Mouse (Mus musculus): ENCODE measurements around the gene Fscn1.

Fscn1 gene

DNA sequence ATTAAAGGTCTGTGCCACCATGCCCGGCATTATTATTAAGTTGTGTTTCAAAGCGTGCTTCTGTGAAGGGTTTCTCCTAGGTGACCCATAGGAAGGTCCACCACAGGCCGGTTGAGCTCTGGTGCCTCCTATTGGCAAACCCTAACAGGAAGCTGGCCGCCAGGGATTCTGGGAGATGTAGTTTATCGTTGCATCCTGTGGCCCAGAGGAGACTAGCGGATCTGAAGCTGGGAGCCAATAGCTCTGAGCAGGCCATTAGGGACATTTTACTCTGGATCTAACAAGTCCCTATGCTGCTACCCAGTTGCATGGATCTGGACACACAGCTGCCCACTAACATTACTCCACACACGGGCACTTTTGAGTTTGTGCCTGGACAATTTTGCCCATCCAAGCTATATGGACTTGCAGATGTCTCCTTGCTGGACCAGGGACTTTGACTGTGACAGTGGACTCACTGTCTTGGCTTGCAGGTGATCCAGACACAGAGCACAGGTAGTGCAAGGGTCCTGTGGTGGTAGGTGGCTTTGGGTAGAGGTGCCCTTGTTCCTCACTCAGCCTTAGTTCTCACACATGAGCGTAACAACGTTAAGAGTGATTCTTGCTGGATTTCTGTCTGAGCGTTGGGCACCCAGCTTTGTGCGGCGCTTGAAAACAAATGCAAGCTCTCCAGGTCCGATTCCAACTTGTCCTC, 24.4 kb upstream of the Fscn1 start:
- peak; percentile 83 for DNase-seq (ENCODE audit: extremely low spot score, low spot score)

DNA sequence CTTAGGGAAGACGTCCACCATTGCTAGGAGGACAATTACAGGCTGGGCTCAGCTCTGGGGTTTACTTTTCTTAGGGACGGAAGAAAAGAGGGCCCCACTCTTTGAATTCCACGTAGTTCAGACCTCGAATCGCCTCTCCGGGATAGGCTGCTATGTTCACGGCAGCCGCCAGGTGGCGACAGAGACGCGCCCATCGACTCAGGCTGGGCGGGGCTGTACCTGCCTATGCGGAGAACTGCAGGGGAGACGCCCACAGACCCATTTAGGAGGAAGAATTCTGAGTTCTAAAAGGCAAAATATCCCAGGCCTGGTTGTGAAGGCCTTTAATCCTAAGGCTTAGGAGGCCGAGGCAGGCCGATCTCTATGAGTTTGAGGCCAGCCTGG, 23.8 kb upstream of the Fscn1 start:
- DNase-seq (ENCODE audit: extremely low spot score, low spot score), result peak; percentile 92

DNA sequence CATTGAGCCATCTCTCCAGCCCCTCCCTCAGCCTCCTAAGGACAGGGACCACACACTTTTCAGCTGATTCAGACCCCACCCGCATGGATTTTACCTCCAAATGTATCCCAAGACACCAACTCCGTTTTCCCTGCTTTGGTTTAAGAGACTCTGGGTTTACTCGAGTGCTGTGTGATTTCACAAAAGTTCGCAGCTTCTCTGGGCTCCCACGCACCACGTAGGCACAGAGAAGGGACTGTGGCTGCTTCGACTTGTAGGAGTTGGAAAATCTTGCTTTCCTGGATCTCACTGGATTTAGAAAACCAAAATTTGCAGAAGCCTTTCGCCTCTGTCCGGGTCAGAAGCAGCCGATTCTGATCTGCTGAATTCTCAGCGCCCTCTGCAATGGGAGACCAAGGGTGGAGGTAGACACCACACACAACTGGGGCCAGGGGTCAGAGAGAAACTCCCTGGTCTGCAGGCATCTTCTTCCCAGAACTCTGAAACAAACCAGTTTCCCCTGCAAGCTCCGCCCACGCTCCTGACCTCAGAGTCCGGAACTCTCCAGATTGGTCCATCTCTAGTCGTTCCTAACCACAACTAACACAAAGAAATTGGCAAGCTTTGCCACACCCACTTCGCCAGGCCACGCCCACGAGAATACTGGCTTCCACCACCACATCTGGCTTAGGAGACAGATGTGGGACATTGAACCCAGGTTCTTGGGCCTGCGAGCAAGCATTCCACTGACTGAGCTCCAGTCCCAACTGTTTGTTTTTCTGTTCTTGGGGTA, 22.0 kb upstream of the Fscn1 start:
- peak; percentile 33 for DNase-seq (ENCODE audit: extremely low spot score, low spot score)

DNA sequence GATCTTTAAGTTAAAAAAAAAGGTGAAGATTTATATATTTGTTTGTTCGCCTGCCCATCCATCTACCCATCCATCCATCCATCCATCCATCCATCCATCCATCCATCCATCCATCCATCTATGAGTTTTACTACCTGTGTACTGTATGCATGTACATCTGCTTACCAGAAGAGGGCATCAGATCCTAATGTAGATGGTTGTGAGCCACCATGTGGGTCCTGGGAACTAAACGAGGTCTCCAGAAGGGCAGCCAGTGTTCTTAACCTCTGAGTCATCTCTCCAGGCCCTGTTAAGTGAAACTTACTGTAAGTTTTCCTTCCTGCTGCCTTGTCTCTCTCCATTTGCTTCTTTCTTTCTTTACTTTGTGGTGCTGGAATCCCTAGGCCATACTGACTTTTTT, 19.8 kb upstream of the Fscn1 start:
- no peak for DNase-seq (ENCODE audit: extremely low spot score, low spot score)

- DNase-seq (ENCODE audit: extremely low spot score, low spot score), result no peak
These were observed 15.0 kb upstream of the Fscn1 start for GRCm38 (mm10) chr5:142944979-142945682.

- no peak for DNase-seq (ENCODE audit: extremely low spot score, low spot score)
These were observed 12.7 kb upstream of the Fscn1 start for GRCm38 (mm10) chr5:142947460-142947859.

DNA sequence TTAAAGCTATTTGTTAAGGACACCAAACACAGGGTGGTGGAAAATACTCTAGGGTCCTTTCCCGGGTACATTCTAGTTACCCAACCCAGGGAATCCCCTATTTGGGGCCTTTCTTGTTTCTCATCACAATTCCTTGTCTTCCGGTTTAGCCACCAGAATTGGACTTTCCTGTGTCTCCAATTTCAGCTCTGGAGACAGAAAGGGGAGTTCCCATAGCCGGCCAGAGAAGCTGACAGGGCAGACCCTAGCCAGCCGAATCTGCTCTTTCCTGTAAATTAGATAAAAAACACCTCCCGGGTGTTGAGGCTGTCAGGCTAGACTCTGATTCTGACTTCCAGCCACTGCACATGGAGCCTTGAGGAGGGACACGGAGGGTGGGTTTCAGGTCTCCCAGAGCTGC, 10.6 kb upstream of the Fscn1 start:
- no peak for DNase-seq (ENCODE audit: extremely low spot score, low spot score)

DNA sequence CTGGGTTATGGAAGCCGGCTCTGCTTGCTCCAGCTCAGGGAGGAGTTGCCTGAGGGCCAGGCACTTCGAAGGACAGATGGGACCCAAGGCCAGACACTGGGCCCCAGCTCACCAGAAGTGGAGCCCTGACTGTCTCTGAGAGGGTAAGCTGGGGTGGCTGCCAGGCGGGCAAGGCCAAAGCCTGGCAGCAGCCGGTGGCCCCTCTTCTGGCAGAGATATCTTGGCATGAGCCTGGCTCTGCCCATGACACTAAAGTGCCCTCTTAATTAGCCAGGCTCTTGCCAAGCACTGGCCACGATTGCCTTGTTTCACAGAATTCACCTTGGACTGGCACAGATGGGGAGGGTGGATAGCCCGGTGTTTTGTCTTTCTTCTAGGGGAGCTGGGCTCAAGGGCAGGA, 9.7 kb upstream of the Fscn1 start:
- no peak for DNase-seq (ENCODE audit: extremely low spot score, low spot score)

DNA sequence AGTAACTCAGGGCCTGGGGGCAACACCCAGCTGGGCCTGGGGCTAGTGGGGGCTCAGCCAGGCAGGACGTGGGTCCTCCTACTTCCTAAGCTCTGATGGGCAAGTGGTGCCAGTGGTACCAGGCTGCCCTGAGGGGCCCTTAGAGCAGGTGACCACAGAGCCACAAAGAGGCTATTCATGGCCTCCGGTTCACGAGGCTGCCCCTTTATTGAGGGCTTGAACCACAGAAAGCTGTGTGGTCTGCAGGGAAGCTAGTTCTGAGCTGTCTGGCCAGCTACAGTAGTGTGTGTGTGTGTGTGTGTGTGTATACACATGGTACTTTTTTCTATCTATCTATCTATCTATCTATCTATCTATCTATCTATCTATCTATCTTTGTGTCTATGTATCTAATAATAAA, 6.5 kb upstream of the Fscn1 start:
- no peak for DNase-seq (ENCODE audit: extremely low spot score, low spot score)

DNA sequence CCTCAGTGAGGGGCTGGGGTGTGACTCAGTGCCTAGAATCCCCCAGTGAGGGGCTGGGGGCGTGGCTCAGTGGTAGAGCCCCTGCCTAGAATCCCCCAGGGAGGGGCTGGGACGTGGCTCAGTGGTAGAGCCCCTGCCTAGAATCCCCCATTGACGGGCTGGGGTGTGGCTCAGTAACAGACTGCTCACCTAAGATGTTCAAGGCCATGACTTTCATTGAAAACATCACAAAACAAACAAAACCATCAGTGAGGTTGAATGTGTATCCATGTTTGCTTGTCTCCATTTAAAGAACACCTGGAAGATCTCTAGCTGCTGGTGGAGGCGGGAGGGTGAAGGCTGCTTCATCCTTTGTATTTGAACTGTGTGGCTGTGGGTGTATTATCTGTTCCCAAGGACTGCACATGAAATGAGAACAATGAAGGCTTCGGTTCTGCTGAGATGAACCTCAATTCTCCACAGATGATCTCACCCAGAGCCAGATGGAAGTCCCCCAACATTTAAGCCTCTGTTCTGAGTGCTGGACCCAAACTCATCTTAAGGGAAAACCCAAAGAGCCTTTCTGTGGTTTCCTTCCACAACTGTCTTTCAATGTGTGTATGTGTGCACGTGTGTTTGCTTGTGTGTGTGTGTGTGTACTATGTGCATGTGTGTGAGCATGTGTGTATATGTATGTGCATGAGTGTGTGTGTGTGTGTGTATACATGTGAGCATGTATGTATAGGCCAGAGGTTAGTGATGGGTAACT, 3.0 kb upstream of the Fscn1 start:
- no peak for DNase-seq (ENCODE audit: extremely low spot score, low spot score)

DNA sequence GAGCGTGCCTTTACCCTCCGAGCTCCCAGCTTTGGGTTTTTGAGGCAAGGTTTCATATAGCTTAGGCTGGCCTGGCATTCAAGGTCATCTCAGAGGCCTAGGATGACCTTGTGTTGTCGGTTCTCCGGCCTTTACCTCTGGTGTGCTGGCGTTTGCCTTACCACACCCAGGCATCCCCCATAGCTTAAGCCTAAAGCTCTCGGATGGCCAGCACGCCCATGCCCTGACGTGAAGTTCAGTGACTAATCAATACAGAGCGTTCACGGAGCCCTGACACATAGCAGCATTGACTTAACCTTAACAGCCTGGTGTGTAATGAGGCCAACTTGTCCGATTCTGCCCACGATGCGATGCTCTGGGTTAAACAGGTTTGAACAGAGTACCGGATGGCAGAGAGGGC, 1.7 kb upstream of the Fscn1 start:
- no peak for DNase-seq (ENCODE audit: extremely low spot score, low spot score)

GRCm38 (mm10) chr5:142959156-142959555, 987 bp upstream of the Fscn1 start:
- DNase-seq (ENCODE audit: extremely low spot score, low spot score), result no peak

- DNase-seq (ENCODE audit: extremely low spot score, low spot score), result peak; percentile 76
These were observed 680 bp downstream of the Fscn1 start for GRCm38 (mm10) chr5:142960775-142961271.

- no peak for DNase-seq (ENCODE audit: extremely low spot score, low spot score)
These were observed 1.3 kb downstream of the Fscn1 start for GRCm38 (mm10) chr5:142961398-142961880.

- DNase-seq (ENCODE audit: extremely low spot score, low spot score), result peak; percentile 96
These were observed 1.8 kb downstream of the Fscn1 start for GRCm38 (mm10) chr5:142961881-142962443.

DNA sequence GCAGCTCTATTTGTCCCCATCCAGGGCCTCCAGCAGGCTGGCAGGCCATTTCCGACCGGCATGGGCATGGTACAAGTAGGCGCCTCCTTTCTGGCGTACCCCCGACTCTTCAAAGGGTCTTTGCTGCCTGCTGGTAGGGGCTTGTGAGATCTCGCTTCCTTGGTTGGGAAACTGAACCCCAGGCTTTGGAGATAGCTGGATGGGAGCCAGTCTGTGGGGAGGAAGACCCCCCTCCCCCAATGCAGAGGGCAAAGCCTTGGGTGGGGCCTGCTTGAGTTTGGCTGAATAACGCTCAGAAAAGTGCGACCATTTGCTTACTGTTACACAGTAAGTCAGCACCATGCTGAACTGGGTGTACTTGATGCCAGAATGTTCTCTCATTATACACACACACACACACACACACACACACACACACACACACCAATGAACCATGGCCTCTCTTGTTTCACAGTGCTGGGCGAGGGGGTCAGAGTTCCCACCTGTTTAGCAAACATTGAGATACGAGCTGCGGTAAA, 2.4 kb downstream of the Fscn1 start:
- peak; percentile 80 for DNase-seq (ENCODE audit: extremely low spot score, low spot score)

DNA sequence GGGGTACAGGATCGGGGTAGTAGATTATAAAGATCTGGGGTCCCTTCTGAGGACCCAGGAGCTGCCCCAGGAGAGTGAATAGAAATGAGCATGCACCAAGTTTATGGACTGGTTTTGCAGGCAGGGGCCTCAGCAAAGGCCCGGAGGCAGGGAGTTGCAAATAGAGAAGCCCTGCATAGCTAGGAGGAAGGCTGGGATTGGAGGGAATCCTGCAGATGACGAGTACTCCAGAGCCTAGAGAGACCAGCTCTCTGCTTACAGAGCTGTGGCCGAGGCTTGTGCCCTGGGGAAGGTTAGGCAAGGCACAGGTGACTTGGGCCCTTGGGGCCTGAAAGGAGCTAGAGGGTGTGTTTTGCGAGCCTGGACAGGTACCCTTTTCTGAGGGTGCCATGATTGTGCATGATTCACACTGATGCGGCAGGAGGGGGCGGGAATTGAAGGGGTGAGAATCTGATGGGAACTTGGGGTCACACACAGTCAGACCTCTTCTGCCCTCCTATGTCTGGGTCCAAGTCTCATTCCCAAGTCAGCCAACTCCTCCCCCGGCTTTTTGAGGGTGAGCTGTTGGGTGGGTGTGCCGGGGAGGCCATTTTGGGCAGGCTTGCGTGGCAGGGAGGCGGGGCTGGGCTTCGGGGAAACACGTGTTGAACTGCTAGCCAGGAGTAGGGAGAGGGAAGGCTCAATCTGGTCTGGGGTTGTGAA, 3.0 kb downstream of the Fscn1 start:
- DNase-seq (ENCODE audit: extremely low spot score, low spot score), result peak; percentile 61

DNA sequence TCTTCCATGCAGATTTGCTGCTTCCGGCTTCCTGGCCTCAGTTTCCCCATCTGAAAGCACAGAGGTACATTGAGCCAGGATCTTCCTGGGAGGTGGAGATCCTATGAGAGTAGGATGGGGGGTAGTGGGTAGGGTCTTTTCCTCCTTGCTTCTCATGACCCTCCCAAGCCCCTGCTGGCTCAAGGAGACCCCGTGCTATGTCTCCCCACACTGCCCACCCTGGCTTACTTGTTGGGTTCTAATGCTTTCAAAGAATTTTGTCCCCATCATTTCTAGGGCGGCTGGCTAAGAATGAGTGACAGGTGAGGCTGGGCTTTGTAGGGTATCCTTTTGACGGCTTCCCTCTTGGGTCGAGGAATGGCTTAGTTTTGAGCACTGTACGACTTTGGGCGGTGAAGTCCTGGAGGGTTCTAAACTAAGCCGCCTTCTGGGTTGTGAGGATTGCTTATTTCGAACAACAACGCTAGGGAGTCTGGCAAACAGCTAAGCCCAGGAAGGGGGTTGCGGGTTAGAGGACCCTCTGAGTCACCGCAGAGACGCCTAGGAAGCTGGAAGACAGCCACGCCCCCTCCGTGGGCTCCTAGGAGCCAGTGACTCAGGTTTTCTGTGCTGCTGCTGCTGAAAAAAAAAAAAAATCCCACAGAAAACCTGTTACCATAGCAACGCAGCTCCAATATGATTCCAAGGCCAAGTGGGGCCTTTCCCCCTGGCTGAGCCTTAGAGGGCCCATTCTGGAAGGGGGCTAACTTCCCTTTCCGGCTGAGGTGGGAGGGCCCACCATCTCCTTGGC, 3.8 kb downstream of the Fscn1 start:
- DNase-seq (ENCODE audit: extremely low spot score, low spot score), result no peak

DNA sequence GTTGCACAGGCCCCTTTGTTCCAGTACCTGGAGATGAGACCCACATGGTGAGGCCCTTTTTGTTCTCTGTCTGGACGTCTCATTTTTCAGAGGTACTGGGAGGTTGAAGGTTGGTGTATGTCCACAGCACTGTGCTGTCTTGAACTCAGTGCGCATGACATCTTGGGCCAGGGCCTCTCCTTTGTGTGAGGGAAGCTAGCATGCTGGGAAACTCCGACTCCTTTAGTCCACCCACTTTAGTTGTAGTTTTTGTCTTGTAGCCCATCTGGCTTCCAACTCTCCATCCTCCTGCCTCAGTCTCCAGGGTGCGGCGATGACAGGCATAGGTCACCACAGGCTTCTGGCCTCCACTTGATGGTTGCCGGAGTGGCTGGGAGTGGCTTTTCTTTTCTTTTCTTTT, 4.5 kb downstream of the Fscn1 start:
- DNase-seq (ENCODE audit: extremely low spot score, low spot score), result no peak

Measured in neural tube, embryonic 10.5 days (tissue).